In the genomic region with DNA sequence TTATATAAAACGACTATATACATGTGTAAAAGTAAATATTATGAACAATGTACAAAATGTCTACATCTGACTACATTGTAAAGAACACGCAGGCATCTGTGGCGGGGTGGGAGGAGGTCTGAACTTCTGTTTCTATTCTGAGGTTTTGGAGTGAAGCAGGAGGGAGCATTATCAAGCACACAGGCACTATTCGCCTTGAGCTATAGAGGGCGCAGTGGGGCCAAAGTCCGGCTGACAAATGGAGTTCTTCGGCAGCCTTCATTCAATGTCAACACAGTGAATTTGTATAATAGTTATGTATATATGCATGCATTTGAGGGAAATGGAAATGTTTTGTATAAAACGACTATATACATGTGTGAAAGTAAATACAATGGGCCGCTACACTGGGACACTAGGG, we compare ENCODE assay signal across 8 mouse cellular contexts. TPM values are rescaled to one million over a fixed set of nuclear protein-coding genes. Genes with fewer than 3 reads are reported as not detected.
DNase-seq lines count a peak whose midpoint lies in the region; ATAC-seq lines count a peak whose summit lies in the region.

No protein-coding gene starts in this region.

- peak; percentile 64 for ATAC-seq in forebrain, embryonic 16.5 days
- ATAC-seq in hindbrain, embryonic 12.5 days (ENCODE audit: low FRiP score): no peak
- no peak for ATAC-seq in limb, embryonic 12.5 days (ENCODE audit: insufficient number of reproducible peaks, insufficient read depth, low FRiP score, low TSS enrichment, low read depth)
- peak; percentile 9; the same call in 1 of the 2 replicates for ATAC-seq in midbrain, embryonic 12.5 days (ENCODE audit: low FRiP score, low read depth)

- 9% methylated on average over 9 of the region's 9 CpGs for WGBS in forebrain, embryonic 16.5 days
- WGBS in hindbrain, embryonic 12.5 days: 10% methylated on average over 9 of the region's 9 CpGs
- WGBS in limb, embryonic 12.5 days: 13% methylated on average over 9 of the region's 9 CpGs
- WGBS in midbrain, embryonic 12.5 days: 10% methylated on average over 9 of the region's 9 CpGs

- peaks cover 6% of the 10 kb centered on the region; the same call in 1 of the 2 replicates for H3K4me1 ChIP-seq in forebrain, embryonic 16.5 days (replicated peaks; ENCODE audit: control insufficient read depth, insufficient read depth, low read length)
- H3K4me1 ChIP-seq in hindbrain, embryonic 12.5 days: peaks cover 4% of the 10 kb centered on the region; the same call in 1 of the 2 replicates
- H3K4me1 ChIP-seq in limb, embryonic 12.5 days (replicated peaks): no peaks in the 10 kb centered on the region
- H3K4me1 ChIP-seq in midbrain, embryonic 12.5 days: no peaks in the 10 kb centered on the region

- H3K36me3 ChIP-seq in forebrain, embryonic 16.5 days (ENCODE audit: control insufficient read depth, insufficient read depth): no peaks in the 10 kb centered on the region
- no peaks in the 10 kb centered on the region for H3K36me3 ChIP-seq in hindbrain, embryonic 12.5 days
- H3K36me3 ChIP-seq in limb, embryonic 12.5 days: no peaks in the 10 kb centered on the region
- no peaks in the 10 kb centered on the region for H3K36me3 ChIP-seq in midbrain, embryonic 12.5 days

- H3K4me2 ChIP-seq in forebrain, embryonic 16.5 days (ENCODE audit: low read length): peak overlapping the region; percentile 56
- H3K4me2 ChIP-seq in hindbrain, embryonic 12.5 days (replicated peaks): peak overlapping the region; percentile 56
- H3K4me2 ChIP-seq in limb, embryonic 12.5 days: peak overlapping the region; percentile 58
- peak overlapping the region; percentile 61 for H3K4me2 ChIP-seq in midbrain, embryonic 12.5 days (replicated peaks)

- no peak overlapping the region for H3K27ac ChIP-seq in forebrain, embryonic 16.5 days (ENCODE audit: low read length)
- H3K27ac ChIP-seq in hindbrain, embryonic 12.5 days: no peak overlapping the region
- H3K27ac ChIP-seq in limb, embryonic 12.5 days: no peak overlapping the region
- 0 out of 2 replicates have a peak overlapping the region, but pooled peaks have one; percentile 30 for H3K27ac ChIP-seq in midbrain, embryonic 12.5 days (replicated peaks)

- H3K27me3 ChIP-seq in forebrain, embryonic 16.5 days (replicated peaks; ENCODE audit: control insufficient read depth, insufficient read depth, low read length): no peaks in the 10 kb centered on the region
- no peaks in the 10 kb centered on the region for H3K27me3 ChIP-seq in hindbrain, embryonic 12.5 days
- 0 out of 2 replicates have a peak, but pooled peaks cover 2% of the 10 kb centered on the region for H3K27me3 ChIP-seq in limb, embryonic 12.5 days
- no peaks in the 10 kb centered on the region for H3K27me3 ChIP-seq in midbrain, embryonic 12.5 days

- DNase-seq in ovary, postnatal 36 days (ENCODE audit: low spot score): peak; percentile 34
- no peak for DNase-seq in ovary, adult 18-20 months (ENCODE audit: low spot score)
- peak; percentile 21 for DNase-seq in c-Kit-positive CD71-positive TER-119-negative erythroid progenitor cells, embryonic 14.5 days (ENCODE audit: low read depth)
- peak; percentile 71 for DNase-seq in testis, postnatal 10 days (ENCODE audit: low spot score)

- peak overlapping the region; percentile 46 for H3K9ac ChIP-seq in forebrain, embryonic 16.5 days (replicated peaks; ENCODE audit: low read depth, low read length)
- peak overlapping the region; percentile 45; the same call in 1 of the 2 replicates for H3K9ac ChIP-seq in hindbrain, embryonic 12.5 days
- H3K9ac ChIP-seq in limb, embryonic 12.5 days (replicated peaks): no peak overlapping the region
- H3K9ac ChIP-seq in midbrain, embryonic 12.5 days (replicated peaks): peak overlapping the region; percentile 57; the same call in 1 of the 2 replicates

- peak overlapping the region; percentile 38 for H3K4me3 ChIP-seq in forebrain, embryonic 16.5 days (replicated peaks; ENCODE audit: low read length)
- peak overlapping the region; percentile 32 for H3K4me3 ChIP-seq in hindbrain, embryonic 12.5 days
- peak overlapping the region; percentile 33 for H3K4me3 ChIP-seq in limb, embryonic 12.5 days (replicated peaks)
- peak overlapping the region; percentile 40 for H3K4me3 ChIP-seq in midbrain, embryonic 12.5 days

- H3K9me3 ChIP-seq in forebrain, embryonic 16.5 days (ENCODE audit: control insufficient read depth, low read length): no peaks in the 10 kb centered on the region
- H3K9me3 ChIP-seq in hindbrain, embryonic 12.5 days (replicated peaks): no peaks in the 10 kb centered on the region
- no peaks in the 10 kb centered on the region for H3K9me3 ChIP-seq in limb, embryonic 12.5 days
- no peaks in the 10 kb centered on the region for H3K9me3 ChIP-seq in midbrain, embryonic 12.5 days

RNA-seq across cellular contexts. Expression of a gene that starts 26.1 kb away (rescaled TPM):
- polyA plus RNA-seq in forebrain, embryonic 16.5 days (2015; fragmentation: Nextera tagmentation; extraction: Ambion mirVana): 58.0 and 59.2 TPM in 2 replicates
- 30.6 and 37.1 TPM in 2 replicates for polyA plus RNA-seq in hindbrain, embryonic 12.5 days (2016; fragmentation: Nextera tagmentation; extraction: Ambion mirVana)
- polyA plus RNA-seq in limb, embryonic 12.5 days (2016; fragmentation: Nextera tagmentation; extraction: Ambion mirVana): 19.2 and 19.4 TPM in 2 replicates
- 31.6 and 31.9 TPM in 2 replicates for polyA plus RNA-seq in midbrain, embryonic 12.5 days (2016; fragmentation: Nextera tagmentation; extraction: Ambion mirVana)

RNA-seq across cellular contexts. Expression of a gene that starts 57.3 kb away (rescaled TPM):
- not detected in 2 replicates for polyA plus RNA-seq in forebrain, embryonic 16.5 days (2015; fragmentation: Nextera tagmentation; extraction: Ambion mirVana)
- not detected in 2 replicates for polyA plus RNA-seq in hindbrain, embryonic 12.5 days (2016; fragmentation: Nextera tagmentation; extraction: Ambion mirVana)
- not detected in 2 replicates for polyA plus RNA-seq in limb, embryonic 12.5 days (2016; fragmentation: Nextera tagmentation; extraction: Ambion mirVana)
- polyA plus RNA-seq in midbrain, embryonic 12.5 days (2016; fragmentation: Nextera tagmentation; extraction: Ambion mirVana): not detected in 2 replicates

Comparison
In these comparisons a context has a peak if more than half of its experiments do, and no peak if none do; other contexts are left out.
1. ATAC-seq: peak in forebrain, embryonic 16.5 days (single experiment) and midbrain, embryonic 12.5 days (single experiment); none in hindbrain, embryonic 12.5 days (single experiment) and limb, embryonic 12.5 days (single experiment).
2. Peak in every context shown above with its lines, with median percentiles within 50 percentile points of each other: H3K4me2 ChIP-seq and H3K4me3 ChIP-seq.